Mouse (Mus musculus): ENCODE data around the gene Ncmap.

GRCm38 (mm10) chr4:135353794-135354450 lies 44.1 kb downstream of the Ncmap start:
- TF ChIP-seq CTCF (IDR thresholded peaks at IDR 0.05; ENCODE audit: control insufficient read depth, insufficient read depth, insufficient replicate concordance, low read depth, low read length) = no peak
- no peak for TF ChIP-seq POLR2A (IDR thresholded peaks at IDR 0.05; ENCODE audit: control insufficient read depth, low read depth, low read length)
